8 mouse cellular contexts compared by ENCODE assay signal in the genomic region with DNA sequence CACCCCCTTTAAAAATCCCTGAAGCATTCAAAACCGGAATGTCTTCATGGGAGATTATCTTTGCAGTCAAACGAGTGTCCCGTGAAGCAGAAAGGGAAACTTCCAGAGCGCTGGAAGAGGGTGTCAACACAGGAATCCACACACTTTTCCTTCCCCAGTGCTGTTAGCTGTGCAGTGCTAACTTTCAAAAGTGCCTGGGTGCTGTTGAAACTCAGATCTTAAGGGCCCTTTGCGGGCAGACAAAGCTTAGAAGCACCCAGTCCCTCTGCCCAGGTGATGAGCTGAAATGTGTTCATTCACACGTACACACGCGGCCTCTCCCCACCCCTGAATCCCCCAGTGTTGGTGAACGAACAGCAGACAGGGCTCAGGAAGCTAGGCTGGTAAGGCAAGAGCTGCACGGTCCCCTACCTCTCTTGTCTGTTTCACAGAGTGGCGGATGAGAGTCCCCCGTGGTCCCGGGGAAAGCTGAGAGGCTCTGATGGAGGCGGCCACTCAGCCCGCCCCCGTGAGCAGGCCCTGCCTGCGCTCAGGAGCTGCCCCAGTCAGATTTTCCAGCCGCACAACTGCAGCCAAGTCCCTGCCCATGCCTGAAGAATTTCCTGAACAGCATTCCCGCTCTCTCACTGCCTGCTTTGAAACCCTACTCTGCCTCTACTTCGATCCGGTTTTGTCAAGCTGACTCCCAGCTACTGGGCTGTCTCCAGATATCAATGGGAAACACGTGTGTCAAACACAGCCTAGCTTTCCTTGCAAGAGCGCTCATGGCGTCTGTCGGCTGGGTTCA.
A peak's percentile ranks its signal among the peaks of the same experiment; 100 is the strongest.
DNase-seq lines count a peak whose midpoint lies in the region; ATAC-seq lines count a peak whose summit lies in the region.

No protein-coding gene starts in this region.

- 9% methylated on average over 25 of the region's 25 CpGs for WGBS in embryonic facial prominence, embryonic 10.5 days
- 5% methylated on average over 25 of the region's 25 CpGs for WGBS in limb, embryonic 12.5 days
- WGBS in midbrain, embryonic 15.5 days, result 7% methylated on average over 25 of the region's 25 CpGs

- no peaks in the 10 kb centered on the region for H3K27me3 ChIP-seq in embryonic facial prominence, embryonic 10.5 days (replicated peaks; ENCODE audit: low read depth, poor library complexity, severe bottlenecking)
- 0 out of 2 replicates have a peak, but pooled peaks cover 4% of the 10 kb centered on the region for H3K27me3 ChIP-seq in limb, embryonic 12.5 days
- H3K27me3 ChIP-seq in midbrain, embryonic 15.5 days (replicated peaks), result no peaks in the 10 kb centered on the region

- no peaks in the 10 kb centered on the region for H3K36me3 ChIP-seq in embryonic facial prominence, embryonic 10.5 days (replicated peaks)
- no peaks in the 10 kb centered on the region for H3K36me3 ChIP-seq in limb, embryonic 12.5 days
- H3K36me3 ChIP-seq in midbrain, embryonic 15.5 days (replicated peaks), result no peaks in the 10 kb centered on the region

- peak overlapping the region; percentile 95 for H3K27ac ChIP-seq in embryonic facial prominence, embryonic 10.5 days (replicated peaks)
- peak overlapping the region; percentile 98 for H3K27ac ChIP-seq in limb, embryonic 12.5 days
- H3K27ac ChIP-seq in midbrain, embryonic 15.5 days, result no peak overlapping the region

- no peaks in the 10 kb centered on the region for H3K9me3 ChIP-seq in embryonic facial prominence, embryonic 10.5 days
- H3K9me3 ChIP-seq in limb, embryonic 12.5 days, result no peaks in the 10 kb centered on the region
- no peaks in the 10 kb centered on the region for H3K9me3 ChIP-seq in midbrain, embryonic 15.5 days

- H3K4me1 ChIP-seq in embryonic facial prominence, embryonic 10.5 days, result peaks cover 33% of the 10 kb centered on the region
- H3K4me1 ChIP-seq in limb, embryonic 12.5 days (replicated peaks), result peaks cover 43% of the 10 kb centered on the region
- H3K4me1 ChIP-seq in midbrain, embryonic 15.5 days, result peaks cover 12% of the 10 kb centered on the region

- H3K4me3 ChIP-seq in embryonic facial prominence, embryonic 10.5 days, result peak overlapping the region; percentile 57
- peak overlapping the region; percentile 45 for H3K4me3 ChIP-seq in limb, embryonic 12.5 days (replicated peaks)
- peak overlapping the region; percentile 32 for H3K4me3 ChIP-seq in midbrain, embryonic 15.5 days

- peak; percentile 96 for ATAC-seq in limb, embryonic 12.5 days (ENCODE audit: insufficient number of reproducible peaks, insufficient read depth, low FRiP score, low TSS enrichment, low read depth)
- peak; percentile 93 for ATAC-seq in midbrain, embryonic 15.5 days (replicated peaks)

- peak; percentile 28 to 73 for DNase-seq in adrenal gland, adult (ENCODE audit: inconsistent age in 2 of 2, low spot score in 1 of 2)
- DNase-seq in embryonic facial prominence, embryonic 10.5 days (ENCODE audit: low spot score), result peak; percentile 87
- DNase-seq in heart, adult 18-20 months, result peak; percentile 81 to 83
- peak; percentile 27 for DNase-seq in kidney, adult 11 months
- peak; percentile 53 for DNase-seq in testis, postnatal 10 days (ENCODE audit: low spot score)
- no peak for DNase-seq in spleen, adult 12 weeks (ENCODE audit: low spot score)

- H3K4me2 ChIP-seq in limb, embryonic 12.5 days, result peak overlapping the region; percentile 72
- H3K4me2 ChIP-seq in midbrain, embryonic 15.5 days, result peak overlapping the region; percentile 67

- H3K9ac ChIP-seq in limb, embryonic 12.5 days (replicated peaks), result peak overlapping the region; percentile 75
- peak overlapping the region; percentile 40 for H3K9ac ChIP-seq in midbrain, embryonic 15.5 days
